8 mouse cellular contexts compared by ENCODE assay signal in the genomic region with DNA sequence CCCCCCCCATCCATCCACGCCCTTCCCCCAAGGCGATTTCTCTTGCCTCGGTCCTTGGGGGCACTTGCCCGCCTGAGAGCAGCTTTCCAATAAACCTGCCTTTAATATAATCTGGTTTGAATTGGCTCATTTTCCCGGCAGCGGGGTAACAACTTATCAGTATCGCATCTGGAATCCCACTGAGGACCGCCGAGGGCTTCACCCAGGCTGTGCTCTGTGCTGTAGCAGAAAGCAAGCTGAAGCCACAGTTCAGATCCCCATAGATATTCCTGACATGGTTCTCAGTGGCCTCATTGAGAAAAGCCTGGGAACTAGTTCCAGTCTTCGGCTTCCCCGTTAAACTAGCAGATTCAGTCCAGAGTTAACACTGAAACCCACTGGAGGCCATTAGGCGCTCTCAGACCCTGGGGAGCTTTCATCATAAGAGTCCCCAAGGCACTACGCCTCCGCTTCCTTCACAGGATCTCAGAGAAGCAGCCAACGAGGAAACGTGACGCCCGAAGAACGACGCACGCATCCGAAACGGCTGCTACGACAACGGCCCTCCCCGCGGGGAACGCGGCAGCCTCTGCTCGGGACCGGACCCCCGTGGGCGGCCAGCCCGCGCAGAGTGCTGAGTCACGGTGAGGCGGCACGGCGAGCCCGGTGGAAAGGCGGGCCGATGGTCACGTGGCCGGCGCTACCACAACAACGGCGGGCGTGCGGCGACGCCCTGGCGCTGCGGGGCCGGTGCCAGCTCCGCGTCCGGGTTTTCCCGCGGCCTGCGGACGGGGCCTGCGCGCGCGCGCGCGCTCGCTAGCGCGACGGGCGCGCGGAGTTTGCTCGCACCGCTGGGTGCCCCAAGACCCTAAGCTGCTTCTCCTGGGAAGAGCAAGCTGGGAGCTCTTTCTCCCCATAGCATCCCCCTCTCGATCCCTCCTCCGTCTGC. TPM values are rescaled to one million over a fixed set of nuclear protein-coding genes. Genes with fewer than 3 reads are reported as not detected.
DNase-seq lines count a peak whose midpoint lies in the region; ATAC-seq and TF ChIP-seq lines count a peak whose summit lies in the region.

No protein-coding gene starts in this region.

- H3K27ac ChIP-seq in CH12.LX (ENCODE audit: insufficient read depth, low read depth), result peak overlapping the region; percentile 84
- H3K27ac ChIP-seq in forebrain, embryonic 10.5 days, result peak overlapping the region; percentile 91
- H3K27ac ChIP-seq in heart, embryonic 15.5 days, result peak overlapping the region; percentile 89
- peak overlapping the region; percentile 92 for H3K27ac ChIP-seq in liver, embryonic 14.5 days
- H3K27ac ChIP-seq in stomach, embryonic 15.5 days, result peak overlapping the region; percentile 90

- no peaks in the 10 kb centered on the region for H3K36me3 ChIP-seq in CH12.LX (replicated peaks in 1 of 2; ENCODE audit: control insufficient read depth in 1 of 2, insufficient read depth in 1 of 2, low read length in 1 of 2)
- no peaks in the 10 kb centered on the region for H3K36me3 ChIP-seq in forebrain, embryonic 10.5 days (replicated peaks)
- H3K36me3 ChIP-seq in heart, embryonic 15.5 days, result no peaks in the 10 kb centered on the region
- no peaks in the 10 kb centered on the region for H3K36me3 ChIP-seq in liver, embryonic 14.5 days (replicated peaks; ENCODE audit: control insufficient read depth, insufficient read depth, low read depth)
- no peaks in the 10 kb centered on the region for H3K36me3 ChIP-seq in stomach, embryonic 15.5 days

- peak; percentile 86 for DNase-seq in CH12.LX (ENCODE audit: extremely low read depth)
- DNase-seq in c-Kit-positive CD71-negative TER-119-negative erythroid progenitor cells, embryonic 14.5 days (ENCODE audit: low read depth), result peak; percentile 74
- DNase-seq in forebrain, embryonic 10.5 days (ENCODE audit: extremely low spot score, low spot score), result peak; percentile 89
- peak; percentile 96 to 98 for DNase-seq in kidney, postnatal 25 days
- DNase-seq in liver, embryonic 14.5 days (ENCODE audit: low read depth in 3 of 3, low spot score in 3 of 3), result peak; percentile 78 to 81 (median 79)
- DNase-seq in neural tube, embryonic 10.5 days (ENCODE audit: extremely low spot score, low spot score), result peak; percentile 91

- H3K4me3 ChIP-seq in CH12.LX (replicated peaks in 1 of 3; ENCODE audit: low read depth in 2 of 3, low read length in 2 of 3, poor library complexity in 1 of 3), result peak overlapping the region; percentile 60 to 80 (median 62)
- peak overlapping the region; percentile 66 for H3K4me3 ChIP-seq in forebrain, embryonic 10.5 days
- H3K4me3 ChIP-seq in heart, embryonic 15.5 days, result peak overlapping the region; percentile 65
- peak overlapping the region; percentile 65 to 68 for H3K4me3 ChIP-seq in liver, embryonic 14.5 days (ENCODE audit: insufficient read depth in 1 of 2, low read depth in 2 of 2, low read length in 2 of 2)
- peak overlapping the region; percentile 60 for H3K4me3 ChIP-seq in stomach, embryonic 15.5 days (replicated peaks)

- peaks cover 9 to 50% of the 10 kb centered on the region in 2 experiments for H3K4me1 ChIP-seq in CH12.LX (ENCODE audit: control insufficient read depth in 1 of 2, insufficient read depth in 2 of 2)
- peaks cover 23% of the 10 kb centered on the region for H3K4me1 ChIP-seq in forebrain, embryonic 10.5 days
- peaks cover 16% of the 10 kb centered on the region for H3K4me1 ChIP-seq in heart, embryonic 15.5 days (replicated peaks)
- H3K4me1 ChIP-seq in liver, embryonic 14.5 days (replicated peaks; ENCODE audit: control insufficient read depth in 2 of 2, insufficient read depth in 2 of 2, low read length in 1 of 2), result peaks cover 11 to 19% of the 10 kb centered on the region in 2 experiments
- 0 out of 2 replicates have a peak, but pooled peaks cover 8% of the 10 kb centered on the region for H3K4me1 ChIP-seq in stomach, embryonic 15.5 days

- no peak; the same call in 1 of the 2 replicates for TF ChIP-seq EP300 in CH12.LX (IDR thresholded peaks at IDR 0.05; ENCODE audit: low read length)
- peak; percentile 65 for TF ChIP-seq EP300 in liver, embryonic 14.5 days (IDR thresholded peaks at IDR 0.05; ENCODE audit: low read depth)

- no peak for TF ChIP-seq CTCF in CH12.LX (conservative IDR thresholded peaks at IDR 0.05 in 1 of 2, IDR thresholded peaks at IDR 0.05 in 1 of 2; ENCODE audit: low read depth in 2 of 2, low read length in 2 of 2)
- TF ChIP-seq CTCF in liver, embryonic 14.5 days (IDR thresholded peaks at IDR 0.05; ENCODE audit: low read depth), result no peak

- under 1% methylated on average over 58 of the region's 79 CpGs for WGBS in forebrain, embryonic 10.5 days
- under 1% methylated on average over 79 of the region's 79 CpGs for WGBS in heart, embryonic 15.5 days
- WGBS in liver, embryonic 14.5 days (ENCODE audit: insufficient replicate concordance), result under 1% methylated on average over 78 of the region's 79 CpGs
- WGBS in stomach, embryonic 15.5 days, result under 1% methylated on average over 78 of the region's 79 CpGs

- H3K9me3 ChIP-seq in CH12.LX (replicated peaks; ENCODE audit: low read length), result no peaks in the 10 kb centered on the region
- no peaks in the 10 kb centered on the region for H3K9me3 ChIP-seq in forebrain, embryonic 10.5 days
- H3K9me3 ChIP-seq in heart, embryonic 15.5 days (replicated peaks), result no peaks in the 10 kb centered on the region
- no peaks in the 10 kb centered on the region for H3K9me3 ChIP-seq in liver, embryonic 14.5 days (ENCODE audit: control insufficient read depth, low read length)
- no peaks in the 10 kb centered on the region for H3K9me3 ChIP-seq in stomach, embryonic 15.5 days

- in situ Hi-C loops in CH12.LX (cut with MboI; ENCODE audit: low pct_ligation_motif_present, low pct_unique_long_range_greater_than_20kb, low sequenced_read_pairs), result loop anchor here (10.0 kb wide), 1 partner anchor 46 kb away; no protein-coding TSS in a partner anchor

- peak overlapping the region; percentile 96 for H3K9ac ChIP-seq in CH12.LX (ENCODE audit: insufficient read depth, low read depth)
- H3K9ac ChIP-seq in heart, embryonic 15.5 days, result peak overlapping the region; percentile 67
- peak overlapping the region; percentile 96 for H3K9ac ChIP-seq in liver, embryonic 14.5 days (replicated peaks)
- H3K9ac ChIP-seq in stomach, embryonic 15.5 days, result peak overlapping the region; percentile 62

- peak overlapping the region; percentile 91 for H3K4me2 ChIP-seq in CH12.LX (ENCODE audit: insufficient read depth, low read depth, poor library complexity, severe bottlenecking)
- H3K4me2 ChIP-seq in heart, embryonic 15.5 days, result peak overlapping the region; percentile 86
- peak overlapping the region; percentile 98 for H3K4me2 ChIP-seq in liver, embryonic 14.5 days (ENCODE audit: low read depth)
- H3K4me2 ChIP-seq in stomach, embryonic 15.5 days, result peak overlapping the region; percentile 85

- 0 out of 2 replicates have a peak, but pooled peaks cover 5% of the 10 kb centered on the region for H3K79me2 ChIP-seq in CH12.LX (replicated peaks; ENCODE audit: control insufficient read depth, extremely low read depth, insufficient read depth, poor library complexity, severe bottlenecking)

- dilution Hi-C loops in CH12.LX (cut with MboI; ENCODE audit: extremely low pct_ligation_motif_present, extremely low pct_unique_long_range_greater_than_20kb, low sequenced_read_pairs), result no loop called here

- ATAC-seq in heart, embryonic 15.5 days (replicated peaks; ENCODE audit: insufficient number of reproducible peaks, insufficient read depth, low FRiP score, low read depth), result peak; percentile 81
- ATAC-seq in liver, embryonic 14.5 days (ENCODE audit: insufficient read depth), result peak; percentile 82
- ATAC-seq in stomach, embryonic 15.5 days (ENCODE audit: insufficient read depth, low FRiP score, low read depth), result peak; percentile 82

- no peaks in the 10 kb centered on the region for H3K27me3 ChIP-seq in CH12.LX (replicated peaks)
- peaks cover 20% of the 10 kb centered on the region for H3K27me3 ChIP-seq in forebrain, embryonic 10.5 days (ENCODE audit: poor library complexity, severe bottlenecking)
- no peaks in the 10 kb centered on the region for H3K27me3 ChIP-seq in heart, embryonic 15.5 days
- no peaks in the 10 kb centered on the region for H3K27me3 ChIP-seq in liver, embryonic 14.5 days (ENCODE audit: control insufficient read depth, insufficient read depth, low read length)
- no peaks in the 10 kb centered on the region for H3K27me3 ChIP-seq in stomach, embryonic 15.5 days (replicated peaks)

- peak; percentile 69 for TF ChIP-seq POLR2A in CH12.LX (IDR thresholded peaks at IDR 0.05; ENCODE audit: low read depth, low read length)

- no peak for TF ChIP-seq RAD21 in CH12.LX (IDR thresholded peaks at IDR 0.05; ENCODE audit: low read depth, low read length)

TF ChIP-seq in CH12.LX, 34 proteins besides CTCF, POLR2A, EP300 and RAD21 (continues in another document):
- no peak for TF ChIP-seq CHD2 (IDR thresholded peaks at IDR 0.05; ENCODE audit: low read length)
- TF ChIP-seq POLR2AphosphoS2 (IDR thresholded peaks at IDR 0.05; ENCODE audit: low read depth, low read length), result no peak
- TF ChIP-seq USF1 (IDR thresholded peaks at IDR 0.05; ENCODE audit: low read depth, low read length), result peak; percentile 90
- no peak for TF ChIP-seq ZC3H11A (IDR thresholded peaks at IDR 0.05; ENCODE audit: low read depth, low read length)
- no peak for TF ChIP-seq SMC3 (IDR thresholded peaks at IDR 0.05; ENCODE audit: low read depth, low read length)
- peak; percentile 60 for TF ChIP-seq TCF12 (IDR thresholded peaks at IDR 0.05; ENCODE audit: low read depth, low read length)
- TF ChIP-seq MAZ (IDR thresholded peaks at IDR 0.05; ENCODE audit: low read depth, low read length), result 0 out of 2 replicates have a peak, but pooled peaks have one; percentile 26
- TF ChIP-seq ZNF384 (IDR thresholded peaks at IDR 0.05; ENCODE audit: low read depth, low read length), result peak; percentile 14; the same call in 1 of the 2 replicates
- TF ChIP-seq MAX (IDR thresholded peaks at IDR 0.05; ENCODE audit: low read length), result peak; percentile 94
- TF ChIP-seq SIN3A (IDR thresholded peaks at IDR 0.05; ENCODE audit: low read length), result peak; percentile 87
- no peak for TF ChIP-seq KAT2A (IDR thresholded peaks at IDR 0.05; ENCODE audit: insufficient replicate concordance, low read length)
- TF ChIP-seq JUN (IDR thresholded peaks at IDR 0.05; ENCODE audit: insufficient read depth, low read depth, low read length), result no peak
- peak; percentile 66; the same call in 1 of the 2 replicates for TF ChIP-seq ZMIZ1 (IDR thresholded peaks at IDR 0.05; ENCODE audit: low read depth, low read length)

RNA-seq across cellular contexts. Expression of gene Gclc, which starts 3.9 kb away (rescaled TPM):
- 20.4 and 22.6 TPM in 2 replicates for total RNA-seq in CH12.LX (2012; rRNA removed)
- total RNA-seq in CH12.LX (2014; rRNA removed), result 35.7 and 39.2 TPM in 2 replicates
- polyA plus RNA-seq in CH12.LX (2012; ENCODE audit: insufficient read length, low read depth), result 78.3 and 84.8 TPM in 2 replicates
- 18.4 and 18.5 TPM in 2 replicates for polyA plus RNA-seq in forebrain, embryonic 10.5 days (2016; fragmentation: Nextera tagmentation; extraction: Ambion mirVana)
- 5.9 and 9.2 TPM in 2 replicates for polyA plus RNA-seq in heart, embryonic 15.5 days (2015; fragmentation: Nextera tagmentation; extraction: Ambion mirVana)
- 24.1 and 30.9 TPM in 2 replicates for polyA plus RNA-seq in liver, embryonic 14.5 days (2012; rRNA removed)
- polyA plus RNA-seq in liver, embryonic 14.5 days (2014; fragmentation: Nextera tagmentation; extraction: Ambion mirVana), result 26.6 and 31.8 TPM in 2 replicates
- polyA plus RNA-seq in stomach, embryonic 15.5 days (2015; fragmentation: Nextera tagmentation; extraction: Ambion mirVana), result 15.8 and 17.3 TPM in 2 replicates

Comparison
In these comparisons a context has a peak if more than half of its experiments do, and no peak if none do; other contexts are left out.
1. Peak in every context shown above with its lines: DNase-seq, ATAC-seq, H3K4me3 ChIP-seq and H3K27ac ChIP-seq.